Mouse (Mus musculus): ENCODE data around the gene Nmb.

- TF ChIP-seq GATA1 (IDR thresholded peaks at IDR 0.05; ENCODE audit: borderline replicate concordance, low read length) (no peak), FLI1 (IDR thresholded peaks at IDR 0.05; ENCODE audit: low read length) (no peak)
These were observed 31.2 kb downstream of the Nmb start for GRCm38 (mm10) chr7:80873631-80874030.

Data from megakaryocyte, embryonic 14.5 days (primary cell).